Mouse (Mus musculus): ENCODE measurements around the gene Gm20388. TPM values are rescaled to one million over a fixed set of nuclear protein-coding genes. Genes with fewer than 3 reads are reported as not detected.
A peak's percentile ranks its signal among the peaks of the same experiment; 100 is the strongest.

Gene Gm20388
- polyA plus RNA-seq, 1 experiment from 2014 or later = 5.3 TPM

- ATAC-seq (replicated peaks; ENCODE audit: low FRiP score) = no peak
- Histone ChIP-seq H3K9me3 (ENCODE audit: control insufficient read depth, low read length) (no peaks in the 10 kb centered on the region), H3K9ac (ENCODE audit: low read depth, low read length) (no peak overlapping the region), H3K4me3 (ENCODE audit: low read depth, low read length) (no peak overlapping the region), H3K27me3 (replicated peaks; ENCODE audit: control insufficient read depth, insufficient read depth, low read length) (no peaks in the 10 kb centered on the region), H3K4me1 (replicated peaks; ENCODE audit: control insufficient read depth, insufficient read depth, low read length) (no peaks in the 10 kb centered on the region), H3K4me2 (no peak overlapping the region), H3K27ac (ENCODE audit: low read depth, low read length) (no peak overlapping the region), H3K36me3 (ENCODE audit: control insufficient read depth, insufficient read depth, low read length) (peaks cover 3% of the 10 kb centered on the region)
- 76% methylated on average over 3 of the region's 3 CpGs for WGBS
- no peak for DNase-seq (ENCODE audit: low spot score)
Observed at GRCm38 (mm10) chr8:122902581-122902980, 2991.9 kb downstream of the Gm20388 start.

GRCm38 (mm10) chr8:122903002-122903401 lies 2992.4 kb downstream of the Gm20388 start:
- H3K9ac ChIP-seq (ENCODE audit: low read depth, low read length) = no peak overlapping the region
- no peaks in the 10 kb centered on the region for H3K4me1 ChIP-seq (replicated peaks; ENCODE audit: control insufficient read depth, insufficient read depth, low read length)
- peaks cover 6% of the 10 kb centered on the region for H3K36me3 ChIP-seq (ENCODE audit: control insufficient read depth, insufficient read depth, low read length)
- no peak for DNase-seq (ENCODE audit: low spot score)
- ATAC-seq (replicated peaks; ENCODE audit: low FRiP score) = no peak
- H3K4me2 ChIP-seq = no peak overlapping the region
- 89% methylated on average over 5 of the region's 5 CpGs for WGBS
- no peaks in the 10 kb centered on the region for H3K9me3 ChIP-seq (ENCODE audit: control insufficient read depth, low read length)
- H3K4me3 ChIP-seq (ENCODE audit: low read depth, low read length) = no peak overlapping the region
- no peak overlapping the region for H3K27ac ChIP-seq (ENCODE audit: low read depth, low read length)
- no peaks in the 10 kb centered on the region for H3K27me3 ChIP-seq (replicated peaks; ENCODE audit: control insufficient read depth, insufficient read depth, low read length)

GRCm38 (mm10) chr8:122904496-122904895 lies 2993.9 kb downstream of the Gm20388 start:
- Histone ChIP-seq H3K36me3 (ENCODE audit: control insufficient read depth, insufficient read depth, low read length) (peaks cover 6% of the 10 kb centered on the region), H3K27me3 (replicated peaks; ENCODE audit: control insufficient read depth, insufficient read depth, low read length) (no peaks in the 10 kb centered on the region), H3K9me3 (ENCODE audit: control insufficient read depth, low read length) (no peaks in the 10 kb centered on the region), H3K4me2 (no peak overlapping the region), H3K27ac (ENCODE audit: low read depth, low read length) (no peak overlapping the region), H3K4me3 (ENCODE audit: low read depth, low read length) (no peak overlapping the region), H3K9ac (ENCODE audit: low read depth, low read length) (no peak overlapping the region), H3K4me1 (replicated peaks; ENCODE audit: control insufficient read depth, insufficient read depth, low read length) (no peaks in the 10 kb centered on the region)
- 92% methylated on average over 11 of the region's 11 CpGs for WGBS
- ATAC-seq (replicated peaks; ENCODE audit: low FRiP score) = no peak
- no peak for DNase-seq (ENCODE audit: low spot score)

- no peak overlapping the region for H3K9ac ChIP-seq (ENCODE audit: low read depth, low read length)
- ATAC-seq (replicated peaks; ENCODE audit: low FRiP score) (no peak), DNase-seq (ENCODE audit: low spot score) (no peak)
- no peak overlapping the region for H3K27ac ChIP-seq (ENCODE audit: low read depth, low read length)
- 90% methylated on average over 4 of the region's 4 CpGs for WGBS
- peaks cover 6% of the 10 kb centered on the region for H3K36me3 ChIP-seq (ENCODE audit: control insufficient read depth, insufficient read depth, low read length)
- no peak overlapping the region for H3K4me3 ChIP-seq (ENCODE audit: low read depth, low read length)
- no peaks in the 10 kb centered on the region for H3K4me1 ChIP-seq (replicated peaks; ENCODE audit: control insufficient read depth, insufficient read depth, low read length)
- H3K9me3 ChIP-seq (ENCODE audit: control insufficient read depth, low read length) = no peaks in the 10 kb centered on the region
- no peak overlapping the region for H3K4me2 ChIP-seq
- no peaks in the 10 kb centered on the region for H3K27me3 ChIP-seq (replicated peaks; ENCODE audit: control insufficient read depth, insufficient read depth, low read length)
Observed at GRCm38 (mm10) chr8:122905346-122905745, 2994.7 kb downstream of the Gm20388 start.

- Histone ChIP-seq H3K9ac (ENCODE audit: low read depth, low read length) (no peak overlapping the region), H3K27me3 (replicated peaks; ENCODE audit: control insufficient read depth, insufficient read depth, low read length) (no peaks in the 10 kb centered on the region), H3K4me3 (ENCODE audit: low read depth, low read length) (no peak overlapping the region), H3K9me3 (ENCODE audit: control insufficient read depth, low read length) (no peaks in the 10 kb centered on the region), H3K4me2 (no peak overlapping the region), H3K27ac (ENCODE audit: low read depth, low read length) (no peak overlapping the region), H3K4me1 (replicated peaks; ENCODE audit: control insufficient read depth, insufficient read depth, low read length) (no peaks in the 10 kb centered on the region), H3K36me3 (ENCODE audit: control insufficient read depth, insufficient read depth, low read length) (peaks cover 6% of the 10 kb centered on the region)
- peak; percentile 60 for ATAC-seq (replicated peaks; ENCODE audit: low FRiP score)
- WGBS = 49% methylated on average over 6 of the region's 6 CpGs
- peak; percentile 57 for DNase-seq (ENCODE audit: low spot score)
Observed at GRCm38 (mm10) chr8:122906463-122907021, 2995.9 kb downstream of the Gm20388 start.

GRCm38 (mm10) chr8:122912150-122912549 lies 3001.5 kb downstream of the Gm20388 start:
- 70% methylated on average over 3 of the region's 3 CpGs for WGBS
- Histone ChIP-seq H3K27me3 (replicated peaks; ENCODE audit: control insufficient read depth, insufficient read depth, low read length) (no peaks in the 10 kb centered on the region), H3K27ac (ENCODE audit: low read depth, low read length) (no peak overlapping the region), H3K4me2 (no peak overlapping the region), H3K9me3 (ENCODE audit: control insufficient read depth, low read length) (no peaks in the 10 kb centered on the region), H3K4me1 (replicated peaks; ENCODE audit: control insufficient read depth, insufficient read depth, low read length) (no peaks in the 10 kb centered on the region), H3K4me3 (ENCODE audit: low read depth, low read length) (no peak overlapping the region), H3K9ac (ENCODE audit: low read depth, low read length) (no peak overlapping the region), H3K36me3 (ENCODE audit: control insufficient read depth, insufficient read depth, low read length) (peaks cover 19% of the 10 kb centered on the region)
- no peak for ATAC-seq (replicated peaks; ENCODE audit: low FRiP score)
- no peak for DNase-seq (ENCODE audit: low spot score)

- 86% methylated on average over 4 of the region's 4 CpGs for WGBS
- H3K9ac ChIP-seq (ENCODE audit: low read depth, low read length) = no peak overlapping the region
- H3K27ac ChIP-seq (ENCODE audit: low read depth, low read length) = no peak overlapping the region
- no peak overlapping the region for H3K4me3 ChIP-seq (ENCODE audit: low read depth, low read length)
- no peaks in the 10 kb centered on the region for H3K27me3 ChIP-seq (replicated peaks; ENCODE audit: control insufficient read depth, insufficient read depth, low read length)
- ATAC-seq (replicated peaks; ENCODE audit: low FRiP score) = no peak
- H3K36me3 ChIP-seq (ENCODE audit: control insufficient read depth, insufficient read depth, low read length) = peaks cover 17% of the 10 kb centered on the region
- no peaks in the 10 kb centered on the region for H3K9me3 ChIP-seq (ENCODE audit: control insufficient read depth, low read length)
- no peak for DNase-seq (ENCODE audit: low spot score)
- H3K4me1 ChIP-seq (replicated peaks; ENCODE audit: control insufficient read depth, insufficient read depth, low read length) = peaks cover 7% of the 10 kb centered on the region
- no peak overlapping the region for H3K4me2 ChIP-seq
Observed at GRCm38 (mm10) chr8:122912871-122913270, 3002.2 kb downstream of the Gm20388 start.

- H3K9ac ChIP-seq (ENCODE audit: low read depth, low read length) = no peak overlapping the region
Observed at GRCm38 (mm10) chr8:122916766-122917165, 3006.1 kb downstream of the Gm20388 start.

More at GRCm38 (mm10) chr8:122916766-122917165, 3006.1 kb downstream of the Gm20388 start:
- no peak overlapping the region for H3K27ac ChIP-seq (ENCODE audit: low read depth, low read length)
- 58% methylated on average over 3 of the region's 3 CpGs for WGBS
- ATAC-seq (replicated peaks; ENCODE audit: low FRiP score) (no peak), DNase-seq (ENCODE audit: low spot score) (no peak)
- peaks cover 13% of the 10 kb centered on the region; the same call in 1 of the 2 replicates for H3K36me3 ChIP-seq (ENCODE audit: control insufficient read depth, insufficient read depth, low read length)
- H3K9me3 ChIP-seq (ENCODE audit: control insufficient read depth, low read length) = no peaks in the 10 kb centered on the region
- H3K4me1 ChIP-seq (replicated peaks; ENCODE audit: control insufficient read depth, insufficient read depth, low read length) = peaks cover 24% of the 10 kb centered on the region
- no peak overlapping the region for H3K4me3 ChIP-seq (ENCODE audit: low read depth, low read length)
- H3K4me2 ChIP-seq = no peak overlapping the region
- H3K27me3 ChIP-seq (replicated peaks; ENCODE audit: control insufficient read depth, insufficient read depth, low read length) = no peaks in the 10 kb centered on the region
